Mouse (Mus musculus) E14TG2a.4 (cell line): Measurements from ENCODE around the gene Ptpa.

Source experiments
- CTCF ChIP-seq: conservative IDR thresholded peaks from 2 replicates; pipeline ENCODE4 v1.5.1; 2014; ENCODE audit warnings: low read length
- NANOG ChIP-seq: IDR thresholded peaks from 2 replicates; pipeline ENCODE4 v1.6.1; 2014; ENCODE audit warnings: borderline replicate concordance, low read length, mixed read lengths
- POU5F1 ChIP-seq: IDR thresholded peaks from 2 replicates; pipeline ENCODE4 v1.6.1; 2014; ENCODE audit warnings: low read length, borderline replicate concordance

- TF ChIP-seq CTCF, result no peak
- no peak for TF ChIP-seq POU5F1
- TF ChIP-seq NANOG, result no peak
Measured at GRCm38 (mm10) chr2:30440211-30440700, 24.4 kb downstream of the Ptpa start.
